Mouse (Mus musculus): ENCODE results near the gene Cyth2. TPM values are rescaled to one million over a fixed set of nuclear protein-coding genes. Genes with fewer than 3 reads are reported as not detected.

The Cyth2 gene
- polyA plus RNA-seq, 1 experiment from 2014 or later, result 89.7 TPM

DNA sequence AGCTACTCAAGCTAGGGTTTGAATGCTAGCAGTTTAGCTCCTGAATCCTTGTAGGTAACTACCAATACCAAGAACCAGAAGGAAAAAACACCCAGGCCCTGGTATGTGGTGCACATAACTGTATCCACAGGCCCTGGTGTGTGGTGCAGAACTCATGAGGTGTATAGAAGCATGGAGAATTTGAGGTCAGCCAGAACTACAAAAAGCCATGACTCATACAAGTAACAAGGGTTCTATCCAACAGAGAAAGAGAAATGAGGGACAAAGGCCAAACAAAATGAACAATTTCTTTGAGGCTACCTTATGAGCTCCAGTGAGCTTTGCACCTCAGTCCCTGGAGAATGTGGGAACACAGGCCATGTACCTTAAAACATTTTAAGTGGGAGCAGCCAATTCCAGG lies 6.5 kb upstream of the Cyth2 start:
- Histone ChIP-seq H3K36me3 (ENCODE audit: control insufficient read depth, insufficient read depth, low read length) (peaks cover 6% of the 10 kb centered on the region), H3K27ac (ENCODE audit: low read depth, low read length) (no peak overlapping the region), H3K4me3 (ENCODE audit: low read depth, low read length) (no peak overlapping the region), H3K27me3 (ENCODE audit: control insufficient read depth, insufficient read depth, low read length) (peaks cover 8% of the 10 kb centered on the region), H3K4me2 (no peak overlapping the region), H3K9me3 (replicated peaks; ENCODE audit: control insufficient read depth, low read length) (no peaks in the 10 kb centered on the region), H3K9ac (ENCODE audit: low read depth, low read length) (no peak overlapping the region), H3K4me1 (ENCODE audit: control insufficient read depth, insufficient read depth, low read length) (peaks cover 3% of the 10 kb centered on the region; the same call in 1 of the 2 replicates)
- no peak for ATAC-seq (replicated peaks; ENCODE audit: insufficient number of reproducible peaks, low FRiP score, low TSS enrichment)

DNA sequence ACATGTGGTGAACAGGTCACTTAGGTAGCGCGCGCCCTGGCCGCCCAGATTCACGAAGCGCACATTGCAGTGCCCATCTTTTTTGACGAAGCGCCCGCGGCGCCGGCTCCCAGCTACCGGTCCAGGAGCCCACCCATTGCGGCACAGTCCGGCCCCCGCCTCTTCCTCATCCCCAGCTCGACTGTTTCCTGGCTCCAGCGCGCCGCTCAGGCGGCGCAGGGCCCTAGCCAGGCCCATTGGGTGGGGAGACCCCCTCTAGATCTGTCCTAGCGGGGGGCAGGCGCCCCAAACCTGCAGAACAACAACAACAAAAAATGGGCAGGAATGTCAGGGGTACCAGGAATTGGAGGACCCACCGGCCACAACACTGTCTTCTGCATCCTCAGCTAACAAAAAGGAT lies 5.5 kb upstream of the Cyth2 start:
- Histone ChIP-seq H3K9me3 (replicated peaks; ENCODE audit: control insufficient read depth, low read length) (no peaks in the 10 kb centered on the region), H3K4me1 (ENCODE audit: control insufficient read depth, insufficient read depth, low read length) (peaks cover 6% of the 10 kb centered on the region), H3K4me2 (peak overlapping the region; percentile 55), H3K27ac (ENCODE audit: low read depth, low read length) (no peak overlapping the region), H3K4me3 (ENCODE audit: low read depth, low read length) (peak overlapping the region; percentile 12; the same call in 1 of the 2 replicates), H3K9ac (ENCODE audit: low read depth, low read length) (0 out of 2 replicates have a peak overlapping the region, but pooled peaks have one; percentile 22), H3K36me3 (ENCODE audit: control insufficient read depth, insufficient read depth, low read length) (no peaks in the 10 kb centered on the region; the same call in 1 of the 2 replicates), H3K27me3 (ENCODE audit: control insufficient read depth, insufficient read depth, low read length) (peaks cover 8% of the 10 kb centered on the region)
- 5% methylated on average over 25 of the region's 25 CpGs for WGBS (ENCODE audit: insufficient replicate concordance)
- no peak for ATAC-seq (replicated peaks; ENCODE audit: insufficient number of reproducible peaks, low FRiP score, low TSS enrichment)

DNA sequence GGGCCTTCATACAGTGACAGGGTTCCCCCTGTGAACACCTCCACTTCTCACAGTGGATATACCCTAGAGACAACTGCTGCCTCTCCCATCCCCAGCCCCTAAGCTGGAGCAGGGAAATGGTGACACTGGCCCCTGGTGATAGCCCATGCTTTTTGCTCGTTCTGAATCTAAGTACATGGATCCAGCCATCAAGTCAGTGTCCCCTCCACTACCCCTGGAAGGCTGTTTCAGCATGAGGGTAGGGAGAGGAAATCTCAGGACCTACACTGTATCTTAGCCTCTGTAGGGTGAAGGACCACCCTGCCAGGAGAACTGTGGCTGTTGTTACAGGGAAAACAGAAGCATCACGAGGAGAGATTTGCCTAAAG lies 1.6 kb upstream of the Cyth2 start:
- Histone ChIP-seq H3K27me3 (ENCODE audit: control insufficient read depth, insufficient read depth, low read length) (peaks cover 8% of the 10 kb centered on the region), H3K9me3 (replicated peaks; ENCODE audit: control insufficient read depth, low read length) (no peaks in the 10 kb centered on the region), H3K27ac (ENCODE audit: low read depth, low read length) (no peak overlapping the region), H3K9ac (ENCODE audit: low read depth, low read length) (no peak overlapping the region), H3K4me2 (no peak overlapping the region), H3K36me3 (ENCODE audit: control insufficient read depth, insufficient read depth, low read length) (peaks cover 17% of the 10 kb centered on the region), H3K4me3 (ENCODE audit: low read depth, low read length) (no peak overlapping the region), H3K4me1 (ENCODE audit: control insufficient read depth, insufficient read depth, low read length) (peaks cover 22% of the 10 kb centered on the region)
- ATAC-seq (replicated peaks; ENCODE audit: insufficient number of reproducible peaks, low FRiP score, low TSS enrichment), result no peak
- WGBS (ENCODE audit: insufficient replicate concordance), result 53% methylated on average over 2 of the region's 2 CpGs

DNA sequence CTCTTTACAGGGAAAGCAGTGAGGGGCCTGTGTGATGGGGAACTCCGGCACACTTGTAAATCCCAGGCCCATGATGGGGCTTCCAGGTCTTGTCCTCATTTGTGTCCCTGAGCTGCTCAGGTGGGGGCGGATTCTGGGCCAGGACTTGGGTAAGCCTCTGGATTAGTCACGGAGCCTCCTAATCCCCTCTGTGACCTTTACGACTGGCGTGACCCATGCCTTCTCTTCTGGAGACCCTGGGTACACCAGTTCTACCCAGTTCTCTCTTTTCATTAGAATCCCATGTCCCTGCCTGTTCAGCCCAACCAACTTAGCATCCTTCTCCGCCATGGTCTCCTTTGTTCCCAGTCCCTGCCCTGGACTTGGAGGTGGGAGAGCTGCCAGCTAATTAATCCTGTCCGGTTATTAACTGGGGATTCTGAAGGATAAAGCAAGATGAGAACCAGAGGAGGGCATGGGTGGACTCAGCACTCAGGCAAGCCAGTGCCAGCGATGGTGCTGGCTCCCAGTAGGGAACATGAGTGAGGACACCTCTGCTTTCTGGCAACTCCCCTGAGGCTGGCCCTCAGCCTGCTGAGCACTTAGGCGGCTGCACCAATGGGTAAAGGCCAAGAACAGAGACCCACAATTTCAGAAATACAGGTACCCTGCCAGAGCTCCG lies 1.1 kb upstream of the Cyth2 start:
- no peak overlapping the region for H3K9ac ChIP-seq (ENCODE audit: low read depth, low read length)
- no peak overlapping the region for H3K27ac ChIP-seq (ENCODE audit: low read depth, low read length)
- no peak overlapping the region for H3K4me2 ChIP-seq
- no peak overlapping the region for H3K4me3 ChIP-seq (ENCODE audit: low read depth, low read length)
- H3K9me3 ChIP-seq (replicated peaks; ENCODE audit: control insufficient read depth, low read length), result no peaks in the 10 kb centered on the region
- H3K27me3 ChIP-seq (ENCODE audit: control insufficient read depth, insufficient read depth, low read length), result peaks cover 8% of the 10 kb centered on the region
- 55% methylated on average over 10 of the region's 10 CpGs for WGBS (ENCODE audit: insufficient replicate concordance)
- peaks cover 22% of the 10 kb centered on the region for H3K36me3 ChIP-seq (ENCODE audit: control insufficient read depth, insufficient read depth, low read length)
- H3K4me1 ChIP-seq (ENCODE audit: control insufficient read depth, insufficient read depth, low read length), result peaks cover 22% of the 10 kb centered on the region
- ATAC-seq (replicated peaks; ENCODE audit: insufficient number of reproducible peaks, low FRiP score, low TSS enrichment), result no peak

DNA sequence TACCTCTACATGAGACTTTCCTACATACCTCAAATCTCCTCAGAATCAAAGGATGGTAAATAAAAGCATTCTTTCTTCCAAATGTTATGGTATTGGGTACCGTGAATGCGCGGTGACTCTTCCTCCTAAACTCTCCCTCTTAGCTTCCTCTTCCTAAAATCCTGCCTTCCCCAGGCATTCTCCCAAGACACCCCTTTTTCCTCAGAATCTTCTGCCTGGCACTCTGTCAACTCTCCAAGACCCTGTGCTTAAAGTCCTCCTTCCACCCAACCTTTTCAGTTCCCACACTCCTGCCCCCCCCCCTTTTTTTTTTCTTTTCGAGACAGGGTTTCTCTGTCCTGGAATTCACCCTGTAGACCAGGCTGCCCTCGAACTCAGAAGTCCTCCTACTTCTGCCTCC lies 460 bp upstream of the Cyth2 start:
- Histone ChIP-seq H3K9me3 (replicated peaks; ENCODE audit: control insufficient read depth, low read length) (no peaks in the 10 kb centered on the region), H3K27ac (ENCODE audit: low read depth, low read length) (no peak overlapping the region), H3K27me3 (ENCODE audit: control insufficient read depth, insufficient read depth, low read length) (peaks cover 8% of the 10 kb centered on the region), H3K36me3 (ENCODE audit: control insufficient read depth, insufficient read depth, low read length) (peaks cover 28% of the 10 kb centered on the region), H3K4me1 (ENCODE audit: control insufficient read depth, insufficient read depth, low read length) (peaks cover 21% of the 10 kb centered on the region), H3K4me3 (ENCODE audit: low read depth, low read length) (peak overlapping the region; percentile 94), H3K9ac (ENCODE audit: low read depth, low read length) (no peak overlapping the region), H3K4me2 (peak overlapping the region; percentile 57)
- 14% methylated on average over 5 of the region's 5 CpGs for WGBS (ENCODE audit: insufficient replicate concordance)
- ATAC-seq (replicated peaks; ENCODE audit: insufficient number of reproducible peaks, low FRiP score, low TSS enrichment), result no peak

DNA sequence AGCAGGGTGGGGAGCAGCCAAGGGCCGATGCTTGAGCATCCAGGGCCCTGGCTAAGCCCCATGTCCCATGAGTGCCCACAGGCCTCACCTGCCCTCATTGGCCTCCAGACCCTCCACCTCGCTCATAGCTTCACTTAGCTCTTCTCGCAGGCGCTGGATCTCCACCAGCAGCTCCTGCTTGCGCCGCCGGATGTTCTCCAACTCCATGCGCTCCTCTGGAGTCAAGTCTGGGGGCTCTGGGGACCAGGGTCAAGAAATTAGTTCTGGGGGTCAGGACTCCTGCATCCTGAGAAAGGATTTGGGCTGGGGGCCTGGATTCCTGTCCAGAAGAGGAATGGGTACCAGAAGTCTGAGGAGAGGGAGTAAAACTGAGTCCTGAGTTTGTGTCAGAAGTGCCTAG lies 1.5 kb downstream of the Cyth2 start:
- no peak overlapping the region for H3K27ac ChIP-seq (ENCODE audit: low read depth, low read length)
- peak overlapping the region; percentile 78 for H3K4me2 ChIP-seq
- H3K4me3 ChIP-seq (ENCODE audit: low read depth, low read length), result peak overlapping the region; percentile 94
- no peaks in the 10 kb centered on the region for H3K27me3 ChIP-seq (ENCODE audit: control insufficient read depth, insufficient read depth, low read length)
- peaks cover 20% of the 10 kb centered on the region for H3K4me1 ChIP-seq (ENCODE audit: control insufficient read depth, insufficient read depth, low read length)
- H3K9ac ChIP-seq (ENCODE audit: low read depth, low read length), result peak overlapping the region; percentile 100
- 86% methylated on average over 8 of the region's 8 CpGs for WGBS (ENCODE audit: insufficient replicate concordance)
- no peak for ATAC-seq (replicated peaks; ENCODE audit: insufficient number of reproducible peaks, low FRiP score, low TSS enrichment)
- peaks cover 45% of the 10 kb centered on the region for H3K36me3 ChIP-seq (ENCODE audit: control insufficient read depth, insufficient read depth, low read length)
- no peaks in the 10 kb centered on the region for H3K9me3 ChIP-seq (replicated peaks; ENCODE audit: control insufficient read depth, low read length)

DNA sequence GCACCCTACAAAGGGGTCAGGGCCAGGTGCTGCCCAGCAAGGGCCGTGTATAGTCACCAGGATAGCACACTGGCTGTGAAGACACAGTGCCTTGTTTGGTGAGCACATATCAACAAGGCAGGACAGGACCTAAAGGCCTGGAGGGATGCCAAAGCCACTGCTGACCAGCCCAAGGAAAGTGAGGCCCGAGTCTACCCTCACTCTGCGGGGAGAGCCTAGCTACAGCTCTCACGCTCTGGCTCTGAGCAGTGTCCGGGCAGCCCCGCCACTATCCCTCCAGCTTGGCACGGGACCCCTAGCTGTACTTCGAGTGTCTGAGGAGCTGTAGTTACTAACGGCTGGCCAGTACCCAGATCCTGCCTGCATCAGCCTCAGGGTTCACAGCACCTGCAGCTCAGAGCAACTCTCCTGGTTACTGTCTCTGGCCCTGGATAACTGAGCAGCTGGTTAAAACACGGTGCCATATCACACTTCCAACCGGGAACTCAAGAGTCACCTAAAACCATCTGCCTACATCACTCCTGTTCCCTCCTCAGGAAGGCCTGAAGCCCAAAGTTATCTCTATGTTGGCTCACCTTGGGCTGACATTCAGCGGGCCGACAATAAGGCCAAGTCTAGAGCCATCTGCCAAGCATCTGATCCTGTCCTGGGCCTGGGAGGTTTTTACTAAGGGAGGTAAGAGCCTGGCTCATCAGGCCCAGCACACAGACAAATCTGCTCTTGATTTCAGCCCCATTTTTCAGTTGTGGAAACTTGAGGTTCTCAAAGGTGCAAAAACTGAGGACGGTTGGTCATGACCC lies 4.9 kb downstream of the Cyth2 start:
- Histone ChIP-seq H3K36me3 (ENCODE audit: control insufficient read depth, insufficient read depth, low read length) (peaks cover 54% of the 10 kb centered on the region), H3K9me3 (replicated peaks; ENCODE audit: control insufficient read depth, low read length) (no peaks in the 10 kb centered on the region), H3K4me1 (ENCODE audit: control insufficient read depth, insufficient read depth, low read length) (peaks cover 15% of the 10 kb centered on the region), H3K9ac (ENCODE audit: low read depth, low read length) (no peak overlapping the region), H3K27me3 (ENCODE audit: control insufficient read depth, insufficient read depth, low read length) (no peaks in the 10 kb centered on the region), H3K4me2 (no peak overlapping the region), H3K27ac (ENCODE audit: low read depth, low read length) (no peak overlapping the region), H3K4me3 (ENCODE audit: low read depth, low read length) (no peak overlapping the region)
- WGBS (ENCODE audit: insufficient replicate concordance), result 84% methylated on average over 14 of the region's 14 CpGs
- ATAC-seq (replicated peaks; ENCODE audit: insufficient number of reproducible peaks, low FRiP score, low TSS enrichment), result no peak

DNA sequence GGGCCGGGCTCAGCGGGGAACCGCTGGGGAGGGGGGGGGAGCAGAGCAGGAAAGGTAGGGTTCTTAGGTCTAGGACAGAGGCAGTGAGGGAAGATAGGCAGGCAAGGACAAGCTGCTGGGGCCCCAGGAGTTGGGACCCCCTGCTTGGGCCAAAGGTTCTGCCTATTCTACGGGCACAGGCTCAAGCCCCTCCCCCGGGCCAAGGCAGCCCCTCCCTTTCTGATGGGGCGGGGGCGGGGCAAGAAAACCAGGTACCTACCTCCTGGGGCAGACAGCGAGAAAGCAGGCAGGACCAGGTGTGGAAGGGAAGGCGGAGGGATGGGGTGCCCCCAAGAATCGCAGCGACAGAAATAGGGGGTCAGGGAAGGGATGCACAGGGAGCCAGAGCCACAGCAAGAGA lies 5.9 kb downstream of the Cyth2 start:
- WGBS (ENCODE audit: insufficient replicate concordance), result 49% methylated on average over 10 of the region's 11 CpGs
- no peaks in the 10 kb centered on the region for H3K27me3 ChIP-seq (ENCODE audit: control insufficient read depth, insufficient read depth, low read length)

More for the DNA sequence above, 5.9 kb downstream of the Cyth2 start:
- no peak for ATAC-seq (replicated peaks; ENCODE audit: insufficient number of reproducible peaks, low FRiP score, low TSS enrichment)
- H3K9ac ChIP-seq (ENCODE audit: low read depth, low read length), result no peak overlapping the region
- H3K4me2 ChIP-seq, result no peak overlapping the region
- peaks cover 54% of the 10 kb centered on the region for H3K36me3 ChIP-seq (ENCODE audit: control insufficient read depth, insufficient read depth, low read length)
- H3K9me3 ChIP-seq (replicated peaks; ENCODE audit: control insufficient read depth, low read length), result no peaks in the 10 kb centered on the region
- H3K27ac ChIP-seq (ENCODE audit: low read depth, low read length), result no peak overlapping the region
- no peak overlapping the region for H3K4me3 ChIP-seq (ENCODE audit: low read depth, low read length)
- H3K4me1 ChIP-seq (ENCODE audit: control insufficient read depth, insufficient read depth, low read length), result peaks cover 15% of the 10 kb centered on the region
